Mouse (Mus musculus): ENCODE results near the gene Gm37419.

Gm37419 gene

DNA sequence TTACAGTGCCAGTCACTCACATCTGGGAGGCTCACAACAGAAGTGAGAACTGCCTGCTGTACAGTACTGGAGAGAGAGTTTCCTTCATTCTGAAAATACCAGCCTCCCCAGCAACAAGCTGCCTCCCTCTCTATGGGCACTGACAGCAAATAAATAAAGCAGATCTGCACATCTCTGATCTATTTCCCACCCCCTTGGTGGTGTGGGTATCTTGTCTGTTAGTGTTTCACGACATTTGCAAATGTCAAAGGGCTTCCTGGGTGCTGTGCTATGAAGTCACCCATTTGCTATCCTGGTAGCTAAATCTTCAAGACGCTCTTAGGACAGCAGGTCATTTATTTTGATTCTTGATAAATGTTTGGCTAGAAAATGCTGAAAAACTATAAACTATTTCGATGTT lies 8.9 kb downstream of the Gm37419 start:
- no peak for DNase-seq

- DNase-seq: no peak
These were observed 9.6 kb downstream of the Gm37419 start for GRCm38 (mm10) chr16:23997912-23998311.

DNA sequence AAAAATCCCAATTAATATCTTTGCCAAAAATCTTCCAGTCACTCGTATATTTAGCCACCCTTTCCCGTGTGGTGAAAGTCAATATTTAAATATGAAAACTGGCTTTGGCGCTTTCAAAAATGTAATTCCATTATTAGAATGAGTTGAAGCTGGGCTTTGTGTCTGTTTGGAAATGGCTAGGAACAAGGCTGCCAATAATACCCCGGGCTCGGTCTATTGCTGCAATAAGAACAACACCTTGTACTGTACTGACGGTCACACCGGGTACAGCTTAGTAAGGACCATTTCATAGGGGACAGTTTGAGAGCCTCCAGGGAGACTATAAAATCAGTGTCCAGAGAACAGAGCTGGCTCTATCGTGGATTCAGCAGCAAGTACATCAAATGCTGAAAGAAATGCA lies 17.6 kb downstream of the Gm37419 start:
- DNase-seq: no peak

DNA sequence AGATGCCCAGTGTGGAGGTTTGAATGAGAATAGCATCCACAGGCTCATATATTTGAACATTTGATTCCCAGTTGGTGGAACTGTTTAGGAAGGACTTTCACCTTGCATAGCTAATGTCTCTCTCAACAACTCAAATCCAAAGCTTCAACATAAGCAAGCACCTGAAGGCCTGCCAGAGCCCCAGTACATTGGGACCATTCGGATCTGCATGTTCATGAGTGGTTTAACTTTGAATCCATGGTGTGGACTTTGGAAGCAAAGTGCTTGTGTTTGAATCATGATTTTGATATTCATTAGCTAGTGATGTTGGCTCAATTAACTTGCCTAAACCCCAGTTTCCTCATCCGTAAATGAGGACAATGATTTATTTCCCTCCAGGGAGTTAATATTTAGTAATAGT lies 21.6 kb downstream of the Gm37419 start:
- DNase-seq: no peak

DNA sequence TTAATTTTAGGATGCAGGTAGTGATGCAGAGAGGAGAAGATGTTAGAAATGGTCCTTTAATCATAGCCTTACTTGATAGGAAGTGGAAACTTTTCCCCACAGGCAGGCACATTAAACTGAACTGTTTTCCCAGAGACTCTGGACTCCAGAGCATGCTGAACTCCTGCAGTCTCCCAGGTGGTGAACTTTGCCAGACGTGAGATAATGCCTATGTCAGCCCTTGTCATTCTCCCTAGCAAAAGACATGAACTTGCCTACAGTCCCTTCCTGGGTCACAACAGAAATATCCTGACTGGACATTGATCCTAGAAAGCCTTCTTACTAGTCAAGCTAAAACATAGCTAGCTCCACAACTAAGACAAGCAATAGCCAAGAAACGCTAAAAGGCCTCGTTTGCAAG lies 23.0 kb downstream of the Gm37419 start:
- DNase-seq: no peak

GRCm38 (mm10) chr16:24012066-24012465 lies 23.8 kb downstream of the Gm37419 start:
- DNase-seq: no peak

- no peak for DNase-seq
These were observed 26.1 kb downstream of the Gm37419 start for GRCm38 (mm10) chr16:24014378-24014777.

DNA sequence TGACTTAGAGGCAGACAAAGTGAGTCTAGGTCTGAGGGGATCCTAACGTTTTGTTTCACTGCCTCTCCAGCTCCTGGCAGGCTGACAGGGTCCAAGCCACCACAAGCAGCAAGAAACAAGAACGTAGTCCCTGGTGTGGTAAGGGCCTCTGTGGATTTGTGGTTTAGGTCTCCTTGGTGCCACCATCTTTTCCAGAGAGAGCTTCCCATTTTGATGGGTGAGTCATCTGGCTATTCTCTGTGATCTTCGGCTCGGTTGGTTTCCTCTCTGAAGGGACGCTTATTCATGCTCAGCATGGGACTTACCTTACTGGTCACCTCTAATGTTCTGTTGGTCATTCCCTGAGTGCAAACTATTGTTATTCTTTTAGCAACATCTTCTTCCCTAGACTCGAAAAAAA lies 28.0 kb downstream of the Gm37419 start:
- no peak for DNase-seq

DNA sequence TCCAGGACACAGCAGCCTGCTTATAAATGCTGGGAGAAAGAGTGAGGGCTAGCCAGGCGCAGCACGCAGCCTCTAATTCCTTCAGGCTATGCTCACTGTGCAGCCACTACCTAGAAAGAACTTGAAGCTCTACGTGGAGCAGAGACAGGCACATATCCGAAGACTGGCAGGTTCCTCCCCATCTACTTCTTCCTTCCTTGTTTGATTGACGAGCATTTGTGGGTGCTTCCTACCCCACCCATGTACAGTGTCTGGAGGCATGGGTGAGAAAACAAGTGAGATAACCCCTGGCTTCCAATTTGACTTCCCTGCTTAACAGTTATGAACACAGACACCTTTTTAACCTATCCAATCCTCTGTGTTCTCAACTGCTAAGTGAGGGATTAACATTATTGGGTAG lies 28.5 kb downstream of the Gm37419 start:
- DNase-seq: no peak

DNA sequence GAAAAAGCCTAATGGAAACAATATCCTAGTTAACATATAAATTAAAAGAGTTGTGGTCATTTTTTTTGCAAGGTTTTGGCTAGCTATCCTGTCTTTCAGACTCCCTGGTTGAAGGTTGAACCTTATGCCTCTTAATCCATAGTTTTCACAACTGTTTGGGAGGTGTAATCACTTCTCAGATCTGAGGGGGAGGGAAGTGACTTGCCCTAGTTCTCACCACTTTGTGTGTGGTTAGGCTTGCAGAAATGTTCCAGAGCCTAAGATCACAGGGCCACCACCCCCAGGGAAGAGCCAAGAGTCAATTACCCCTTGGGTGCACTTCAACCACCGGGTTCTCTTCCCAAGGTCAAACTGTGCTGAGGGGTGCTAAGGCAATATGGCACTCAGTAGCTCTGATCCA lies 33.4 kb downstream of the Gm37419 start:
- DNase-seq: peak; percentile 21 to 47

- DNase-seq: no peak
These were observed 34.3 kb downstream of the Gm37419 start for GRCm38 (mm10) chr16:24022605-24023004.

- DNase-seq: no peak
These were observed 37.2 kb downstream of the Gm37419 start for GRCm38 (mm10) chr16:24025442-24025841.

- no peak for DNase-seq
These were observed 41.8 kb downstream of the Gm37419 start for GRCm38 (mm10) chr16:24029965-24030672.

DNA sequence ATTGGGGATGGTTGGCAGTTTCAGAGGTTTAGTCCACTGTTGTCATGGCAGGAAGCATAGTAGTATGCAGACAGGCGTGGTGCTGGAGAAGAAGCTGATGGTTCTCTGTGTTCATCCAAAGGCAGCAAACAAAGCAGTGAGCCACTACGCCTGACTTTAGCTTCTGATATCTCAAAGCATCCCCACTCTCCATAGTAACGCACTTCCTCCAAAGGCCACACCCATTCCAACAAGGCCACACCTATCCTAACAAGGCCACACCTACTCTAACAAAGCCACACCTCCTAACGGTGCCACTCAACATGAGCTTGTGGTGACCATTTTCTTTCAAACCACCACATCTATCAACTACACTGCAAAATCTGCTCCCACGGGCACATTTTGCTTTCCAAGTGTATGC lies 45.0 kb downstream of the Gm37419 start:
- DNase-seq: no peak

GRCm38 (mm10) chr16:24034450-24034849 lies 46.2 kb downstream of the Gm37419 start:
- no peak for DNase-seq

- no peak for DNase-seq
These were observed 47.5 kb downstream of the Gm37419 start for GRCm38 (mm10) chr16:24035767-24036166.

DNA sequence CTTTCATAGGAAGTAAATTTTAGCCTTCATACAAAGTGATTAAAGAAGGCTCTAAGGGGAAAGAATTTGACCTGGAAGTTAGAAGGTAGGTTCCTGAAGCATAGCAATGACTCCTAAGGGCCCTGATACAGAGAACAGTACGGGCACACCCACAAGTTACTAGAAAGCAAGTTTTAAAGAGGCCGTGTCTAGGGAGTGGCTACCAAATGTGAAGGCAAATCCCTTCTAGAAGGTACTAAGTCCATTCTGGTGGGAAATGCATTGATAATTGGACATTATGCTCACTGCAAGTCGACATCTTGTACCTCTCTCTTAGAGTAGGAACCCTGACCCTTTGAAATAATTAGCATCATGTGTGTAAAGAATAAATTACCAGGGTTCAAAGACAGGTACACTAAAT lies 48.1 kb downstream of the Gm37419 start:
- no peak for DNase-seq

Data from thymus, postnatal 36 days (tissue).